Mouse (Mus musculus): ENCODE measurements around the gene Prss42. TPM values are rescaled to one million over a fixed set of nuclear protein-coding genes. Genes with fewer than 3 reads are reported as not detected.
A peak's percentile ranks its signal among the peaks of the same experiment; 100 is the strongest.

The Prss42 gene
- polyA plus RNA-seq, 1 experiment, result 8.7 TPM

DNA sequence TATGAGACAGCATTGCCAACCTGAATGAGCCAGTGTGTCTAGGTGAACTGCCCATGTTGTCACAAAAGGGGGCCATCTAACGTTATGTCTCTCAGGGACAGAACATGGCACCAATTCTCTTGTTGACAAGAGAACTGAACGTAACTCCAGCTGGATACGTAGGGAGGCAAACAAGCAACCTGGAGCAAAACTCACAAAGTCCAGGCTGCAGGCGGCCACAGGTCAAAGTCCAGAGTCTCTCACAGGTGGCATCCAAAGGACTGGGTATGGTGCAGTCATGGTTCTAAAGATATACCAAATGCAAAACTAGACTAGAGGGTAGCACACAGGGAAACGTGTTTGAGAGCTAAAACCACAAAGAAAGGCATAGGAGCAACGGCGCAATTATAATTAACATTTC, 23.5 kb downstream of the Prss42 start:
- no peak overlapping the region for H3K4me3 ChIP-seq (ENCODE audit: low read depth, low read length)
- TF ChIP-seq POLR2A (IDR thresholded peaks at IDR 0.05; ENCODE audit: insufficient read depth, low read length) (no peak), EP300 (IDR thresholded peaks at IDR 0.05; ENCODE audit: insufficient read depth, low read depth, low read length) (no peak), CTCF (IDR thresholded peaks at IDR 0.05; ENCODE audit: low read depth, low read length) (no peak)

DNA sequence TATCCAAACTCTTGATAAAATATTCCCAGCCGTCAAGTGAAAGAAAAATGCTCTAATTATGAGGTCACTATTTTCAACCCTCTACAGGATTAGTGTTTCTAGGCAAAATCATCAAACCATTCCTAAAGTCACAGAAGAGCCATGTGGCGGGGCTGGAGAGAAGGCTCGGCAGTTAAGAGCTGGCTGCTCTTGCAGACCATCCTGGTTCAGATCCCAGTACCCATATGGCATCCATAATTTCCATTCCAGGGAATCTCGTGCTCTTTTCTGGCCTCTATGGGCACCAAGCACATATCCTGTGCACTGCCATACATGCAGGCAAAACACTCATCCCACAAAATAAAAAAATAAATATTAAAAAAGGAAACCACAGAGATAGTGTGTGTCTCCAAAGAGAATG, 27.5 kb downstream of the Prss42 start:
- H3K9me3 ChIP-seq (replicated peaks; ENCODE audit: control insufficient read depth, insufficient read depth, low read length, poor library complexity, severe bottlenecking), result no peaks in the 10 kb centered on the region
- no peaks in the 10 kb centered on the region for H3K4me1 ChIP-seq (ENCODE audit: control insufficient read depth, insufficient read depth, low read length)
- H3K9ac ChIP-seq (ENCODE audit: low read depth, poor library complexity, severe bottlenecking), result no peak overlapping the region
- no peak overlapping the region for H3K27ac ChIP-seq (ENCODE audit: insufficient read depth, low read length)
- H3K36me3 ChIP-seq (ENCODE audit: control insufficient read depth, insufficient read depth, low read length, poor library complexity, severe bottlenecking), result no peaks in the 10 kb centered on the region
- no peak for TF ChIP-seq EP300 (IDR thresholded peaks at IDR 0.05; ENCODE audit: insufficient read depth, low read depth, low read length)
- H3K4me3 ChIP-seq (ENCODE audit: low read depth, low read length), result no peak overlapping the region
- no peaks in the 10 kb centered on the region for H3K27me3 ChIP-seq (ENCODE audit: control insufficient read depth, insufficient read depth, low read length, poor library complexity, severe bottlenecking)

More for the DNA sequence above, 23.5 kb downstream of the Prss42 start:
- Histone ChIP-seq H3K4me1 (ENCODE audit: control insufficient read depth, insufficient read depth, low read length) (no peaks in the 10 kb centered on the region), H3K9ac (ENCODE audit: low read depth, poor library complexity, severe bottlenecking) (no peak overlapping the region), H3K27ac (ENCODE audit: insufficient read depth, low read length) (no peak overlapping the region), H3K9me3 (replicated peaks; ENCODE audit: control insufficient read depth, insufficient read depth, low read length, poor library complexity, severe bottlenecking) (no peaks in the 10 kb centered on the region), H3K36me3 (ENCODE audit: control insufficient read depth, insufficient read depth, low read length, poor library complexity, severe bottlenecking) (no peaks in the 10 kb centered on the region), H3K27me3 (ENCODE audit: control insufficient read depth, insufficient read depth, low read length, poor library complexity, severe bottlenecking) (no peaks in the 10 kb centered on the region)

DNA sequence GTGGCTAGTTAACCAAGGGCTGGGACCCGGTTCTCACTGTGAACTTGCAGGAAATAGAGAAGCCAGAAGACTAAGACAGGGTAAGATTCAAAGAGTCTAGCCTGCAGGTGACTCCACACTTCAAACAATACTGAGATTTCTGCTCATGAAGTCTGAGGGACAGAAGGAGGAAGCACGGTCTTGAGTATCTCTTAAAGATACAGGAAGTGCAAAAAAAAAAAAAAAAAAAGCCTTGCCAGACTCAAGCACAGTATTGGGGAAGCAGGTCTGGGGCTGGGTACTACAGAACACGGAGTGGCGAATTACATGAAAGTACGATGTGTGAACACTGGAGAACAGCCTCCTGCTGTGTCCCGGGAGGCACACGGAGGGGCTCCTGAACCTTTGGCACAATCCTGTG, 27.9 kb downstream of the Prss42 start:
- Histone ChIP-seq H3K27me3 (ENCODE audit: control insufficient read depth, insufficient read depth, low read length, poor library complexity, severe bottlenecking) (no peaks in the 10 kb centered on the region), H3K4me1 (ENCODE audit: control insufficient read depth, insufficient read depth, low read length) (no peaks in the 10 kb centered on the region), H3K27ac (ENCODE audit: insufficient read depth, low read length) (no peak overlapping the region), H3K36me3 (ENCODE audit: control insufficient read depth, insufficient read depth, low read length, poor library complexity, severe bottlenecking) (no peaks in the 10 kb centered on the region), H3K9me3 (replicated peaks; ENCODE audit: control insufficient read depth, insufficient read depth, low read length, poor library complexity, severe bottlenecking) (no peaks in the 10 kb centered on the region), H3K4me3 (ENCODE audit: low read depth, low read length) (no peak overlapping the region), H3K9ac (ENCODE audit: low read depth, poor library complexity, severe bottlenecking) (no peak overlapping the region)
- no peak for TF ChIP-seq CTCF (IDR thresholded peaks at IDR 0.05; ENCODE audit: low read depth, low read length)
- no peak for TF ChIP-seq POLR2A (IDR thresholded peaks at IDR 0.05; ENCODE audit: insufficient read depth, low read length)
- TF ChIP-seq EP300 (IDR thresholded peaks at IDR 0.05; ENCODE audit: insufficient read depth, low read depth, low read length), result no peak

DNA sequence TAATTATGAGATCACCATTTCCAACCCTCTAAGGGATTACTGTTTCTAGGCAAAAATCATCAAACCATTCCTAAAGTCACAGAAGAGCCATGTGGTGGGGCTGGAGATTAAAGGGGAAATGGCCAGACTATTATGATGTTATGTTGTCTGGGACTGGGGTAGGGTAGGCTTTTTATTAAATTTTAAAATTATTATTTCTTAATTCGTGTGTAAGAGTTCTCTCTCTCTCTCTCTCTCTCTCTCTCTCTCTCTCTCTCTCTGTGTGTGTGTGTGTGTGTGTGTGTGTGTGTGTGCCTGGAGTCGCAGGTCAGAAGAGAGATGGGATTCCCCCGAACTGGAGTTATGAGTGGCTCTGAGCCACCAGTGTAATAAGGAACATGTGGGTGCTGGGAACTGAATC, 28.4 kb downstream of the Prss42 start, which contains the start of gene Prss43:
Prss43 (plus strand) TSS at position 301 of the 400 bp plus-strand sequence.
- Histone ChIP-seq H3K9me3 (replicated peaks; ENCODE audit: control insufficient read depth, insufficient read depth, low read length, poor library complexity, severe bottlenecking) (no peaks in the 10 kb centered on the region), H3K4me3 (ENCODE audit: low read depth, low read length) (no peak within 1 kb of the TSS), H3K4me1 (ENCODE audit: control insufficient read depth, insufficient read depth, low read length) (no peaks in the 10 kb centered on the region), H3K9ac (ENCODE audit: low read depth, poor library complexity, severe bottlenecking) (no peak within 1 kb of the TSS), H3K27me3 (ENCODE audit: control insufficient read depth, insufficient read depth, low read length, poor library complexity, severe bottlenecking) (no peaks in the 10 kb centered on the region), H3K27ac (ENCODE audit: insufficient read depth, low read length) (no peak within 1 kb of the TSS), H3K36me3 (ENCODE audit: control insufficient read depth, insufficient read depth, low read length, poor library complexity, severe bottlenecking) (no peaks in the 10 kb centered on the region)
- TF ChIP-seq CTCF (IDR thresholded peaks at IDR 0.05; ENCODE audit: low read depth, low read length) (no peak), POLR2A (IDR thresholded peaks at IDR 0.05; ENCODE audit: insufficient read depth, low read length) (no peak), EP300 (IDR thresholded peaks at IDR 0.05; ENCODE audit: insufficient read depth, low read depth, low read length) (no peak)

DNA sequence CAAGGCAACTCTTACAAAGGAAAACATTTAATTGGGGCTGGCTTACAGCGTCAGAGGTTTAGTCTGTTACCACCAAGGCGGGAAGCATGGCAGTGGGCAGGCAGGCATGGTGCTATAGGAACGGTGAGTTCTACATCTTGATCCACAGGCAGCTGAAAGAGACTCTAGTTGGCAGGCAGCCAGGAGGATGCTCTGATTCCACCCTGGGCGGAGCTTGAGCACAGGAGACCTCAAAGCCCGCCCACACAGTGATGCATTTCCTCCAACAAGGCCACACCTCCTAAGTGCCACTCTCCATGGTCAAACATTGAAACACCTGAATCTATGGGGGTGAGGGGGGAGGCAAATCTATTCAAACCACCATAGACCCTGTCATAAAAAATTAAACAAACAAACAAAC, 35.1 kb downstream of the Prss42 start:
- Histone ChIP-seq H3K27ac (ENCODE audit: insufficient read depth, low read length) (no peak overlapping the region), H3K4me3 (ENCODE audit: low read depth, low read length) (peak overlapping the region; percentile 58), H3K36me3 (ENCODE audit: control insufficient read depth, insufficient read depth, low read length, poor library complexity, severe bottlenecking) (no peaks in the 10 kb centered on the region), H3K9me3 (replicated peaks; ENCODE audit: control insufficient read depth, insufficient read depth, low read length, poor library complexity, severe bottlenecking) (no peaks in the 10 kb centered on the region), H3K27me3 (ENCODE audit: control insufficient read depth, insufficient read depth, low read length, poor library complexity, severe bottlenecking) (no peaks in the 10 kb centered on the region), H3K4me1 (ENCODE audit: control insufficient read depth, insufficient read depth, low read length) (peaks cover 2% of the 10 kb centered on the region), H3K9ac (ENCODE audit: low read depth, poor library complexity, severe bottlenecking) (no peak overlapping the region)
- peak; percentile 36 for TF ChIP-seq POLR2A (IDR thresholded peaks at IDR 0.05; ENCODE audit: insufficient read depth, low read length)
- no peak for TF ChIP-seq CTCF (IDR thresholded peaks at IDR 0.05; ENCODE audit: low read depth, low read length)

DNA sequence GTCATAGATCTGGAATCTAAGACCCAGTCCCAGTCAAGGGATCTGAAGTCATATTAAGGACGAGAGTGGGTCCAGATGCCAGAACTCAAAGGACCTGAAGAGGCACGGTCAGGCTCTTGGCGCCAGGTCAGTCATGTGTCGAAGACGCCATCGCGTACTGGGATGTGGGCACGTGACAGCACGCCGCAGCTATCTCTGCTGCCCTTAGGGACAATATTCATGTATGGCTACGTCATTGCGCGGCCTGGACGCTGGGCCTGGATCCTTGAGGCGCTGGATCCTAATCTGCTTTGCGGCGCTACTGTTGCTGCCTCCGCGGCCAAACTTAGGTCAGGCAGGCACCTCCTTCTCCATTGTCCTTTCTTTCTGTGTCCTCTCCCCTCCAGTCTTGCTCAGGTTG, 36.4 kb downstream of the Prss42 start, which contains the start of gene Prss45:
Prss45 (plus strand) TSS at position 178 of the 400 bp plus-strand sequence.
- Histone ChIP-seq H3K27ac (ENCODE audit: insufficient read depth, low read length) (no peak within 1 kb of the TSS), H3K4me3 (ENCODE audit: low read depth, low read length) (peak within 1 kb of the TSS; percentile 52), H3K4me1 (ENCODE audit: control insufficient read depth, insufficient read depth, low read length) (peaks cover 2% of the 10 kb centered on the region), H3K9me3 (replicated peaks; ENCODE audit: control insufficient read depth, insufficient read depth, low read length, poor library complexity, severe bottlenecking) (no peaks in the 10 kb centered on the region), H3K9ac (ENCODE audit: low read depth, poor library complexity, severe bottlenecking) (no peak within 1 kb of the TSS), H3K36me3 (ENCODE audit: control insufficient read depth, insufficient read depth, low read length, poor library complexity, severe bottlenecking) (no peaks in the 10 kb centered on the region), H3K27me3 (ENCODE audit: control insufficient read depth, insufficient read depth, low read length, poor library complexity, severe bottlenecking) (no peaks in the 10 kb centered on the region)
- TF ChIP-seq CTCF (IDR thresholded peaks at IDR 0.05; ENCODE audit: low read depth, low read length) (no peak), POLR2A (IDR thresholded peaks at IDR 0.05; ENCODE audit: insufficient read depth, low read length) (no peak), EP300 (IDR thresholded peaks at IDR 0.05; ENCODE audit: insufficient read depth, low read depth, low read length) (no peak)

Measured in ES-Bruce4 (cell line).